In the genomic region with DNA sequence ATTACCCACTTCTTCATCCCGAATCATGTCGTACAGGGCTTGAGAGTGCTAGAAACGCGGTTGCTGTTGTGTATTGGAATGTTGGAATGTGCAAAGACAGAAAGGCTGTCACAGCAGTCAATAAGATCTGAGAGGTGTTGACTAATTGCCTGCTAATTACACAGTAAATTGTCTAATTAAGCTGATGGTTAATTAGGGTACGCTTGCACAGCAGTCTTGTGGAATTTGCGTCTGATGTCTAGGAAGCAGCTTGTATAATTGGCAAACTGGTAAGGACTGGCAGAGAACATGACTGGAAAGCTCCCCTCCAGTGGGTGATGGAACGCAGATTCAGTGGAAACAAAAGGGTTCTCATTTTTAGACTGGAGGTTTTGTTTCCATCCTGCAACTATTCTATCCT, we compare ENCODE assay signal across 17 mouse cellular contexts.
A peak's percentile ranks its signal among the peaks of the same experiment; 100 is the strongest.
DNase-seq lines count a peak whose midpoint lies in the region; ATAC-seq lines count a peak whose summit lies in the region.
"Had no signal": no experiment of that assay in that cellular context is flagged by ENCODE, and none has a peak within 500 bp of the region (broad histone marks: within the 10 kb centered on the region; RNA-seq: fewer than 3 reads in every experiment).

No protein-coding gene starts in this region.

- no peaks in the 10 kb centered on the region for H3K36me3 ChIP-seq in forebrain, embryonic 11.5 days (ENCODE audit: control insufficient read depth, insufficient read depth, low read length)
- no peaks in the 10 kb centered on the region for H3K36me3 ChIP-seq in forebrain, embryonic 10.5 days (replicated peaks)
- H3K36me3 ChIP-seq in midbrain, embryonic 14.5 days (ENCODE audit: control insufficient read depth, insufficient read depth, low read length), result no peaks in the 10 kb centered on the region
- no peaks in the 10 kb centered on the region for H3K36me3 ChIP-seq in midbrain, embryonic 11.5 days (ENCODE audit: control insufficient read depth, insufficient read depth, low read length)
- no peaks in the 10 kb centered on the region for H3K36me3 ChIP-seq in forebrain, embryonic 13.5 days (ENCODE audit: poor library complexity, severe bottlenecking)
- H3K36me3 ChIP-seq: embryonic facial prominence, embryonic 15.5 days had no signal

- H3K9me3 ChIP-seq in forebrain, embryonic 11.5 days (ENCODE audit: control insufficient read depth, low read length), result no peaks in the 10 kb centered on the region
- no peaks in the 10 kb centered on the region for H3K9me3 ChIP-seq in forebrain, embryonic 10.5 days
- H3K9me3 ChIP-seq in midbrain, embryonic 14.5 days (ENCODE audit: control insufficient read depth, low read length), result no peaks in the 10 kb centered on the region
- no peaks in the 10 kb centered on the region for H3K9me3 ChIP-seq in midbrain, embryonic 11.5 days (ENCODE audit: control insufficient read depth, low read length)
- no peaks in the 10 kb centered on the region for H3K9me3 ChIP-seq in forebrain, embryonic 13.5 days (replicated peaks)
- H3K9me3 ChIP-seq: embryonic facial prominence, embryonic 15.5 days had no signal

- peak; percentile 93 for ATAC-seq in forebrain, embryonic 11.5 days (replicated peaks; ENCODE audit: low FRiP score)
- ATAC-seq in midbrain, embryonic 14.5 days (ENCODE audit: low FRiP score, low TSS enrichment), result no peak
- no peak for ATAC-seq in midbrain, embryonic 11.5 days (ENCODE audit: low FRiP score)
- ATAC-seq in forebrain, embryonic 13.5 days, result peak; percentile 97

- 28% methylated on average over 7 of the region's 7 CpGs for WGBS in forebrain, embryonic 11.5 days
- WGBS in forebrain, embryonic 10.5 days, result 44% methylated on average over 7 of the region's 7 CpGs
- WGBS in midbrain, embryonic 14.5 days, result 78% methylated on average over 7 of the region's 7 CpGs
- WGBS in midbrain, embryonic 11.5 days, result 82% methylated on average over 7 of the region's 7 CpGs
- 17% methylated on average over 7 of the region's 7 CpGs for WGBS in forebrain, embryonic 13.5 days

- no peak overlapping the region for H3K9ac ChIP-seq in forebrain, embryonic 11.5 days (ENCODE audit: low read length)
- no peak overlapping the region for H3K9ac ChIP-seq in midbrain, embryonic 14.5 days (replicated peaks; ENCODE audit: low read length)
- H3K9ac ChIP-seq in midbrain, embryonic 11.5 days (ENCODE audit: low read length), result no peak overlapping the region
- H3K9ac ChIP-seq in forebrain, embryonic 13.5 days, result no peak overlapping the region
- H3K9ac ChIP-seq: embryonic facial prominence, embryonic 15.5 days had no signal

- peak; percentile 54 for DNase-seq in forebrain, embryonic 11.5 days (ENCODE audit: low spot score)
- no peak for DNase-seq in forebrain, embryonic 10.5 days (ENCODE audit: extremely low spot score, low spot score)
- peak; percentile 24 for DNase-seq in midbrain, embryonic 14.5 days
- no peak for DNase-seq in midbrain, embryonic 11.5 days (ENCODE audit: low spot score, missing footprints)
- peak; percentile 6 to 43 for DNase-seq in layer of hippocampus, postnatal 14 days (ENCODE audit: low spot score in 2 of 2)
- DNase-seq in heart, adult 18-20 months, result no peak
- DNase-seq in testis, postnatal 10 days (ENCODE audit: low spot score), result no peak
- DNase-seq: adrenal gland, postnatal 14 days; embryo, embryonic 11 days; kidney, adult 18-20 months; kidney, postnatal 14 days; left cerebral cortex, postnatal 4 days; lung, adult 2 months; lung, postnatal 4 days; spleen, adult 18-20 months had no signal

- H3K27me3 ChIP-seq in forebrain, embryonic 11.5 days (ENCODE audit: control insufficient read depth, insufficient read depth, low read length), result no peaks in the 10 kb centered on the region
- no peaks in the 10 kb centered on the region for H3K27me3 ChIP-seq in forebrain, embryonic 10.5 days (ENCODE audit: poor library complexity, severe bottlenecking)
- H3K27me3 ChIP-seq in midbrain, embryonic 14.5 days (ENCODE audit: control insufficient read depth, insufficient read depth, low read length), result no peaks in the 10 kb centered on the region
- no peaks in the 10 kb centered on the region for H3K27me3 ChIP-seq in midbrain, embryonic 11.5 days (ENCODE audit: control insufficient read depth, insufficient read depth, low read length)
- peaks cover 11% of the 10 kb centered on the region for H3K27me3 ChIP-seq in forebrain, embryonic 13.5 days
- H3K27me3 ChIP-seq: embryonic facial prominence, embryonic 15.5 days had no signal

- H3K4me1 ChIP-seq in forebrain, embryonic 11.5 days (replicated peaks; ENCODE audit: control insufficient read depth, insufficient read depth, low read length), result no peaks in the 10 kb centered on the region
- peaks cover 10% of the 10 kb centered on the region; the same call in 1 of the 2 replicates for H3K4me1 ChIP-seq in forebrain, embryonic 10.5 days
- H3K4me1 ChIP-seq in midbrain, embryonic 14.5 days (ENCODE audit: control insufficient read depth, insufficient read depth, low read length), result no peaks in the 10 kb centered on the region
- H3K4me1 ChIP-seq in midbrain, embryonic 11.5 days (ENCODE audit: control insufficient read depth, insufficient read depth, low read length), result no peaks in the 10 kb centered on the region
- H3K4me1 ChIP-seq in forebrain, embryonic 13.5 days, result 0 out of 2 replicates have a peak, but pooled peaks cover 4% of the 10 kb centered on the region
- H3K4me1 ChIP-seq: embryonic facial prominence, embryonic 15.5 days had no signal

- no peak overlapping the region for H3K4me3 ChIP-seq in forebrain, embryonic 11.5 days (ENCODE audit: low read depth, low read length)
- H3K4me3 ChIP-seq in forebrain, embryonic 10.5 days, result no peak overlapping the region
- H3K4me3 ChIP-seq in midbrain, embryonic 14.5 days (replicated peaks; ENCODE audit: low read depth, low read length), result no peak overlapping the region
- H3K4me3 ChIP-seq in midbrain, embryonic 11.5 days (ENCODE audit: low read depth, low read length), result no peak overlapping the region
- H3K4me3 ChIP-seq in forebrain, embryonic 13.5 days, result no peak overlapping the region
- H3K4me3 ChIP-seq: embryonic facial prominence, embryonic 15.5 days had no signal

- no peak overlapping the region for H3K4me2 ChIP-seq in forebrain, embryonic 11.5 days (ENCODE audit: low read depth, low read length, severe bottlenecking)
- H3K4me2 ChIP-seq in midbrain, embryonic 14.5 days (ENCODE audit: low read length), result no peak overlapping the region
- H3K4me2 ChIP-seq in midbrain, embryonic 11.5 days, result no peak overlapping the region
- H3K4me2 ChIP-seq in forebrain, embryonic 13.5 days, result no peak overlapping the region
- H3K4me2 ChIP-seq: embryonic facial prominence, embryonic 15.5 days had no signal

- H3K27ac ChIP-seq in forebrain, embryonic 11.5 days (ENCODE audit: low read depth, low read length), result no peak overlapping the region
- no peak overlapping the region for H3K27ac ChIP-seq in forebrain, embryonic 10.5 days
- H3K27ac ChIP-seq in midbrain, embryonic 14.5 days (replicated peaks; ENCODE audit: low read depth, low read length), result no peak overlapping the region
- H3K27ac ChIP-seq in midbrain, embryonic 11.5 days (ENCODE audit: low read depth, low read length), result no peak overlapping the region
- H3K27ac ChIP-seq in forebrain, embryonic 13.5 days, result no peak overlapping the region
- H3K27ac ChIP-seq: embryonic facial prominence, embryonic 15.5 days had no signal

Comparison
In these comparisons a context has a peak if more than half of its experiments do, and no peak if none do; other contexts are left out.
1. DNase-seq: peak in forebrain, embryonic 11.5 days (single experiment), midbrain, embryonic 14.5 days (single experiment) and layer of hippocampus, postnatal 14 days (2 of 2); none in forebrain, embryonic 10.5 days (single experiment), midbrain, embryonic 11.5 days (single experiment), heart, adult 18-20 months (0 of 2) and testis, postnatal 10 days (single experiment).
2. ATAC-seq: peak in forebrain, embryonic 11.5 days (single experiment) and forebrain, embryonic 13.5 days (single experiment); none in midbrain, embryonic 14.5 days (single experiment) and midbrain, embryonic 11.5 days (single experiment).